Mouse (Mus musculus): ENCODE results near the gene Slc38a10. TPM values are rescaled to one million over a fixed set of nuclear protein-coding genes. Genes with fewer than 3 reads are reported as not detected.

The Slc38a10 gene
- polyA plus RNA-seq, 1 experiment from 2014 or later: 59.4 TPM

DNA sequence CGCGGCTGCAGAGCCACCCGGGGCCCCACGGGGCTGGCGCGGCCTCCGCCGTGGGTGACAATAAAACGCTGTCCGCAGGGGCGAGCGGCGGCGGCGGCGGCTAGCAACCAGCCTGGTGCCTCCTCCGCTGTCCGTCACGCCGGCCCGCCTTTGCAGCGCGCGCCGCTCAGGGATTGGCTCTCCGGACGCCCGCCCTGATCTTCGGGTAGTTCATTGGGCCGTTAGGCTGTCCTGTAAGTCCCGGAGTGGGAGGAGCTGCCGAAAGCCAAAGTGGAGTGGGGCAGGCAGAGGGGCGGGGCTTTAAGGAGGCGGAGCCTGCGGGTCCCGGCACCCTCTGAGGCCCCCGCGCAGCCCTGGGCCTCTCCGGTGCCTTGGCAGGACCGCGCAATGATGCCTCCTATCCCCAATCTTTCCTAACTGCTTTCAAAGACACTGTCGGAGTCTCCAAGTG is 64.4 kb downstream of the Slc38a10 start, which contains the start of gene Cep131:
Cep131 (minus strand) TSS at position 126 of the 451 bp plus-strand sequence.
- under 1% methylated on average over 42 of the region's 42 CpGs for WGBS
- H3K4me3 ChIP-seq (ENCODE audit: low read depth, low read length): peak within 1 kb of the TSS; percentile 91

GRCm38 (mm10) chr11:120085891-120086627 is 65.1 kb downstream of the Slc38a10 start:
- Histone ChIP-seq H3K4me2 (peak overlapping the region; percentile 74), H3K9ac (ENCODE audit: low read depth, low read length) (peak overlapping the region; percentile 89), H3K36me3 (ENCODE audit: control insufficient read depth, insufficient read depth, low read length) (peaks cover 4% of the 10 kb centered on the region; the same call in 1 of the 2 replicates), H3K9me3 (ENCODE audit: control insufficient read depth, low read length) (no peaks in the 10 kb centered on the region), H3K27ac (ENCODE audit: low read depth, low read length) (peak overlapping the region; percentile 67; the same call in 1 of the 2 replicates), H3K4me1 (replicated peaks; ENCODE audit: control insufficient read depth, insufficient read depth, low read length) (peaks cover 6% of the 10 kb centered on the region), H3K4me3 (ENCODE audit: low read depth, low read length) (peak overlapping the region; percentile 91), H3K27me3 (replicated peaks; ENCODE audit: control insufficient read depth, insufficient read depth, low read length) (no peaks in the 10 kb centered on the region)
- peak; percentile 50 for DNase-seq (ENCODE audit: low spot score)
- under 1% methylated on average over 25 of the region's 25 CpGs for WGBS
- ATAC-seq (replicated peaks; ENCODE audit: low FRiP score): peak; percentile 57

More for the DNA sequence above, 64.4 kb downstream of the Slc38a10 start, which contains the start of gene Cep131:
- Histone ChIP-seq H3K4me1 (replicated peaks; ENCODE audit: control insufficient read depth, insufficient read depth, low read length) (peaks cover 6% of the 10 kb centered on the region), H3K9me3 (ENCODE audit: control insufficient read depth, low read length) (no peaks in the 10 kb centered on the region), H3K9ac (ENCODE audit: low read depth, low read length) (peak within 1 kb of the TSS; percentile 89), H3K36me3 (ENCODE audit: control insufficient read depth, insufficient read depth, low read length) (peaks cover 4% of the 10 kb centered on the region; the same call in 1 of the 2 replicates), H3K27me3 (replicated peaks; ENCODE audit: control insufficient read depth, insufficient read depth, low read length) (no peaks in the 10 kb centered on the region), H3K27ac (ENCODE audit: low read depth, low read length) (peak within 1 kb of the TSS; percentile 67; the same call in 1 of the 2 replicates), H3K4me2 (peak within 1 kb of the TSS; percentile 74)
- ATAC-seq (replicated peaks; ENCODE audit: low FRiP score) (peak; percentile 100), DNase-seq (ENCODE audit: low spot score) (peak; percentile 97)

- no peak overlapping the region for H3K27ac ChIP-seq (ENCODE audit: low read depth, low read length)
- DNase-seq (ENCODE audit: low spot score) (no peak), ATAC-seq (replicated peaks; ENCODE audit: low FRiP score) (no peak)
- no peak overlapping the region for H3K4me2 ChIP-seq
- no peaks in the 10 kb centered on the region for H3K27me3 ChIP-seq (replicated peaks; ENCODE audit: control insufficient read depth, insufficient read depth, low read length)
- H3K4me1 ChIP-seq (replicated peaks; ENCODE audit: control insufficient read depth, insufficient read depth, low read length): no peaks in the 10 kb centered on the region
- H3K4me3 ChIP-seq (ENCODE audit: low read depth, low read length): no peak overlapping the region
- H3K9ac ChIP-seq (ENCODE audit: low read depth, low read length): no peak overlapping the region
- no peaks in the 10 kb centered on the region for H3K9me3 ChIP-seq (ENCODE audit: control insufficient read depth, low read length)
- H3K36me3 ChIP-seq (ENCODE audit: control insufficient read depth, insufficient read depth, low read length): peaks cover 11% of the 10 kb centered on the region
- 87% methylated on average over 6 of the region's 6 CpGs for WGBS
Observed at GRCm38 (mm10) chr11:120080282-120080681, 70.9 kb downstream of the Slc38a10 start.

DNA sequence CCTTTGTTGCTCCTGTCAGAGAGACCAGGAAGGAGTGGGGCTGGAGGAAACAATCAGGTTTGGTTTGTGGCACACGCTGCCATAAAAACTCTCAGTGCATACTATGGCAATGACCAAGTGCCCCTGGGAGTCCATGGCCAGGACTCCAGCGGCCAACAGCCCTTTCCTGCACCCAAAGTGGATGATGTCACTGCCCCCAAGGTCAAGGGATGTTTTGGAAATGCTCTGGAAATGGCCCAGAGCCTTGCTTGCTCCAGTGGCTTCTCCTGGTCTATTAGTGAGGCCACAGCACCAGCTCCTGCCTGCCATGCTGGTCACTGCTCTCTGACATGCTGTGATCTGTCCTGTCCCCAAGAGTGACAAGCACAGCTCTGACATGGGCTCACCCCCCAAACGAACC is 75.0 kb downstream of the Slc38a10 start:
- H3K27me3 ChIP-seq (replicated peaks; ENCODE audit: control insufficient read depth, insufficient read depth, low read length): no peaks in the 10 kb centered on the region
- DNase-seq (ENCODE audit: low spot score): no peak
- H3K4me1 ChIP-seq (replicated peaks; ENCODE audit: control insufficient read depth, insufficient read depth, low read length): no peaks in the 10 kb centered on the region
- no peak overlapping the region for H3K4me2 ChIP-seq
- H3K27ac ChIP-seq (ENCODE audit: low read depth, low read length): no peak overlapping the region
- WGBS: 73% methylated on average over 3 of the region's 3 CpGs
- no peak overlapping the region for H3K4me3 ChIP-seq (ENCODE audit: low read depth, low read length)
- no peak overlapping the region for H3K9ac ChIP-seq (ENCODE audit: low read depth, low read length)
- no peaks in the 10 kb centered on the region for H3K9me3 ChIP-seq (ENCODE audit: control insufficient read depth, low read length)
- H3K36me3 ChIP-seq (ENCODE audit: control insufficient read depth, insufficient read depth, low read length): peaks cover 11% of the 10 kb centered on the region
- no peak for ATAC-seq (replicated peaks; ENCODE audit: low FRiP score)

DNA sequence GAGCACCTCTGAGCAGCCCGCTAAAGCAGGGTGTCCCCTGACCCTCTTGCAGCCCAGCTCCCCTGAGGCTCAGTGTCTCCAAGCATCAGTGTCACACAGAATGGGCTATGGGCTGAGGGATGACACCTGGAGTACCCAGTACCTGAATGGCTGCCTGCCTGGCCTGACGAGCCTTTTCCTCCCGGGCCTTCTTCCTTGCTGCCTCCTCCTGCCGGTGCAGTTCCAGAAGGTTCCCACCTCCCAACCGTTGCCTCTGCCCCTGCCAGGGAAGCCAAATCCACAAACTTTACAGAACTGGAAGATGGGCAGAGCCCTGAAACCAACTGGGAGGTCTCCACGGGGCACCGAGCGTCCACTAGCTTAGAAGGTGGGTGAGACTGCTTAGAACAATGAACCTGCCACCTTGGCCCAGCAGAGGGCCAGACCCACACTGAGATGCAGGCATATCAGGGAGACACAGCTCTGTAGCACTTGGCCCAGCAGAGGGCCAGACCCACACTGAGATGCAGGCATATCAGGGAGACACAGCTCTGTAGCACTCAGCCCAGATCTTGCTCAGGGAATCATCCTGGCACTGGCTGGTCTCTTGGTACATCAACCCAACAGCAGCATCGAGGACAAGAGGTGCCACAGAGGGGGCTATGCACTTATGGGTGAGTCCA is 78.0 kb downstream of the Slc38a10 start:
- 90% methylated on average over 9 of the region's 9 CpGs for WGBS
- Histone ChIP-seq H3K27me3 (replicated peaks; ENCODE audit: control insufficient read depth, insufficient read depth, low read length) (no peaks in the 10 kb centered on the region), H3K9ac (ENCODE audit: low read depth, low read length) (no peak overlapping the region), H3K27ac (ENCODE audit: low read depth, low read length) (no peak overlapping the region), H3K4me1 (replicated peaks; ENCODE audit: control insufficient read depth, insufficient read depth, low read length) (no peaks in the 10 kb centered on the region), H3K36me3 (ENCODE audit: control insufficient read depth, insufficient read depth, low read length) (peaks cover 16% of the 10 kb centered on the region), H3K4me3 (ENCODE audit: low read depth, low read length) (no peak overlapping the region), H3K9me3 (ENCODE audit: control insufficient read depth, low read length) (no peaks in the 10 kb centered on the region), H3K4me2 (no peak overlapping the region)
- DNase-seq (ENCODE audit: low spot score) (no peak), ATAC-seq (replicated peaks; ENCODE audit: low FRiP score) (no peak)

GRCm38 (mm10) chr11:120071731-120072320 is 79.3 kb downstream of the Slc38a10 start:
- Histone ChIP-seq H3K4me1 (replicated peaks; ENCODE audit: control insufficient read depth, insufficient read depth, low read length) (no peaks in the 10 kb centered on the region), H3K36me3 (ENCODE audit: control insufficient read depth, insufficient read depth, low read length) (peaks cover 21% of the 10 kb centered on the region)
- WGBS: 84% methylated on average over 7 of the region's 7 CpGs

DNA sequence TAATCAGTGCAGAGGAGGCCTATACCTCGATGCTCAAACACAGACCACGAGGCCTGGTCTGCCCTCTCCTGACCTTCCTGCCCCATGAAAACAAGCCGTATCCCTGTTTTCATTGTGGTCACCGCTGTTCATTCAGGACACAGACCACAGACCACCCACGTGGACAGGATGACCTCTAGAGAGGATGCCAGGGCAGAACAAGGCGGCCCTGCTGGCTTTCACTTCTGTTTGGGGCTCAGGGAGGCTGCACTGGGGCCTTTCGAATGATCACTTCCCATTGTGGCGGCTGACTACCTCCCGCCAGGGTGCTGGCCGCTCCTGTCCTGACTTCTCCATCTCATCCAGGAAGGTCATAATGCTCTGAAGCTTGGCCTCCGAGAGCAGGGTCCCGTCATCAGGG is 80.1 kb downstream of the Slc38a10 start:
- H3K27me3 ChIP-seq (replicated peaks; ENCODE audit: control insufficient read depth, insufficient read depth, low read length): no peaks in the 10 kb centered on the region
- no peak overlapping the region for H3K4me2 ChIP-seq
- no peak for DNase-seq (ENCODE audit: low spot score)
- H3K36me3 ChIP-seq (ENCODE audit: control insufficient read depth, insufficient read depth, low read length): peaks cover 19% of the 10 kb centered on the region
- no peak overlapping the region for H3K9ac ChIP-seq (ENCODE audit: low read depth, low read length)
- no peak overlapping the region for H3K27ac ChIP-seq (ENCODE audit: low read depth, low read length)
- 69% methylated on average over 12 of the region's 12 CpGs for WGBS
- no peak overlapping the region for H3K4me3 ChIP-seq (ENCODE audit: low read depth, low read length)
- no peaks in the 10 kb centered on the region for H3K4me1 ChIP-seq (replicated peaks; ENCODE audit: control insufficient read depth, insufficient read depth, low read length)
- no peak for ATAC-seq (replicated peaks; ENCODE audit: low FRiP score)
- H3K9me3 ChIP-seq (ENCODE audit: control insufficient read depth, low read length): no peaks in the 10 kb centered on the region

More at GRCm38 (mm10) chr11:120071731-120072320, 79.3 kb downstream of the Slc38a10 start:
- no peak overlapping the region for H3K4me2 ChIP-seq
- ATAC-seq (replicated peaks; ENCODE audit: low FRiP score) (no peak), DNase-seq (ENCODE audit: low spot score) (no peak)
- no peak overlapping the region for H3K9ac ChIP-seq (ENCODE audit: low read depth, low read length)
- H3K27me3 ChIP-seq (replicated peaks; ENCODE audit: control insufficient read depth, insufficient read depth, low read length): no peaks in the 10 kb centered on the region
- H3K27ac ChIP-seq (ENCODE audit: low read depth, low read length): no peak overlapping the region
- no peaks in the 10 kb centered on the region for H3K9me3 ChIP-seq (ENCODE audit: control insufficient read depth, low read length)
- no peak overlapping the region for H3K4me3 ChIP-seq (ENCODE audit: low read depth, low read length)

- no peaks in the 10 kb centered on the region for H3K27me3 ChIP-seq (replicated peaks; ENCODE audit: control insufficient read depth, insufficient read depth, low read length)
- H3K9ac ChIP-seq (ENCODE audit: low read depth, low read length): no peak overlapping the region
- peaks cover 19% of the 10 kb centered on the region for H3K36me3 ChIP-seq (ENCODE audit: control insufficient read depth, insufficient read depth, low read length)
- WGBS: 90% methylated on average over 26 of the region's 27 CpGs
- H3K9me3 ChIP-seq (ENCODE audit: control insufficient read depth, low read length): no peaks in the 10 kb centered on the region
- H3K4me3 ChIP-seq (ENCODE audit: low read depth, low read length): no peak overlapping the region
- no peaks in the 10 kb centered on the region for H3K4me1 ChIP-seq (replicated peaks; ENCODE audit: control insufficient read depth, insufficient read depth, low read length)
- ATAC-seq (replicated peaks; ENCODE audit: low FRiP score) (no peak), DNase-seq (ENCODE audit: low spot score) (no peak)
- no peak overlapping the region for H3K27ac ChIP-seq (ENCODE audit: low read depth, low read length)
- no peak overlapping the region for H3K4me2 ChIP-seq
Observed at GRCm38 (mm10) chr11:120070286-120070930, 80.7 kb downstream of the Slc38a10 start.

All from liver, embryonic 11.5 days (tissue).